Mouse (Mus musculus): ENCODE data around the gene Slc38a6. TPM values are rescaled to one million over a fixed set of nuclear protein-coding genes. Genes with fewer than 3 reads are reported as not detected.

The Slc38a6 gene
- 11.0 and 20.7 TPM in 2 replicates for polyA plus RNA-seq (2014; fragmentation: Nextera tagmentation; extraction: Ambion mirVana)

GRCm38 (mm10) chr12:73286287-73287092 is at the start of gene Slc38a6, which contains the start of gene Trmt5:
TSS of gene Slc38a6 (plus strand) at chr12:73286779.
TSS of gene Trmt5 (minus strand) at chr12:73286710.
- 1% methylated on average over 53 of the region's 53 CpGs for WGBS
- Histone ChIP-seq H3K4me1 (ENCODE audit: control insufficient read depth, insufficient read depth, low read length) (peaks cover 5% of the 10 kb centered on the region; the same call in 1 of the 2 replicates), H3K9ac (replicated peaks; ENCODE audit: low read depth, low read length) (peak within 1 kb of the TSS; percentile 76), H3K27ac (ENCODE audit: low read depth, low read length) (peak within 1 kb of the TSS; percentile 79), H3K9me3 (ENCODE audit: control insufficient read depth, low read length) (no peaks in the 10 kb centered on the region), H3K36me3 (ENCODE audit: control insufficient read depth, insufficient read depth, low read length) (peaks cover 5% of the 10 kb centered on the region), H3K27me3 (ENCODE audit: control insufficient read depth, insufficient read depth, low read length) (no peaks in the 10 kb centered on the region), H3K4me3 (ENCODE audit: low read depth, low read length) (peak within 1 kb of the TSS; percentile 70), H3K4me2 (ENCODE audit: low read depth, low read length) (peak within 1 kb of the TSS; percentile 66)
- ATAC-seq (ENCODE audit: low read depth), result peak; percentile 98

DNA sequence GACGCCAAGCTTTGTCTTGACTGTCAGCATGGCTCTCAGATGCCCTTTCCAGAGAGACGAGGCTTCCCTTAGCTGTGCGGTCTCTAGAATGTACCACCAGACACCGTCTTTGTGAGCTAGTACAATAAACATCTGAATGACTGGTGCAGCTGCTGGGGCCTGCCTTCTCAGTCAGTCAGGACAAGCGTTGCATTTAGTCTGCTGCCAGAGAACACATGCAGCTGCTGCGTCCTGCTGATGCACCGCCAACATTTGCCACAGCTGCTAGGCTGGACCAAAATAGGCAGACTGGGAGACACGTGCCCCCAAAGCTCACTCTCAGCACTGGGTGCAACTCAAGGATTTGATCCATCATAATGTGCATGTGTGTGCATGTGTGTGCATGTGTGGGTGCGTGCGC is 44.6 kb upstream of the Slc38a6 start:
- H3K27ac ChIP-seq (ENCODE audit: low read depth, low read length), result no peak overlapping the region; the same call in 1 of the 2 replicates
- no peak overlapping the region for H3K9ac ChIP-seq (replicated peaks; ENCODE audit: low read depth, low read length)
- 32% methylated on average over 10 of the region's 10 CpGs for WGBS
- no peaks in the 10 kb centered on the region for H3K36me3 ChIP-seq (ENCODE audit: control insufficient read depth, insufficient read depth, low read length)
- H3K4me1 ChIP-seq (ENCODE audit: control insufficient read depth, insufficient read depth, low read length), result peaks cover 4% of the 10 kb centered on the region; the same call in 1 of the 2 replicates
- no peaks in the 10 kb centered on the region for H3K27me3 ChIP-seq (ENCODE audit: control insufficient read depth, insufficient read depth, low read length)
- H3K9me3 ChIP-seq (ENCODE audit: control insufficient read depth, low read length), result no peaks in the 10 kb centered on the region
- no peak overlapping the region for H3K4me3 ChIP-seq (ENCODE audit: low read depth, low read length)
- ATAC-seq (ENCODE audit: low read depth), result peak; percentile 75
- H3K4me2 ChIP-seq (ENCODE audit: low read depth, low read length), result no peak overlapping the region

DNA sequence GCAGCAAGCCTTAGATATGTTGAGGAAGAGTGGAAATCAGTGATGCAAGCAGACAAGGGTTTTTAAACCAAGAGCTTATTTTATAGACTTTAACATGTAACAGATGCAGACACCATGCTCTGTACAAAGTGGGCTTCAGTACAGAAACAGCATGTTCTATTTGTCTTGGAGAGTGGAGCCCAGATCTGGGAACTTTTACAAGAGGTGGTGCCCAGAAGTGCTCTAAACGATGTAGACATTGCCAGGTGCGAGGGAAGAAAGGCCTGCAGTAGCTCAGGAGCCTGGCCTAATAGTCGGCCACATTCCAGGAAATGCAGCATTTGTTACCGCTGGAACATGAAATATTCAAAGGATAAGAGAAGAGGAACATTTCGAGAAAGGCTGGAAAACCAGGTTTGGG is 40.9 kb upstream of the Slc38a6 start:
- Histone ChIP-seq H3K4me3 (ENCODE audit: low read depth, low read length) (no peak overlapping the region), H3K36me3 (ENCODE audit: control insufficient read depth, insufficient read depth, low read length) (no peaks in the 10 kb centered on the region), H3K27me3 (ENCODE audit: control insufficient read depth, insufficient read depth, low read length) (no peaks in the 10 kb centered on the region), H3K4me1 (ENCODE audit: control insufficient read depth, insufficient read depth, low read length) (peaks cover 4% of the 10 kb centered on the region; the same call in 1 of the 2 replicates), H3K9me3 (ENCODE audit: control insufficient read depth, low read length) (no peaks in the 10 kb centered on the region), H3K4me2 (ENCODE audit: low read depth, low read length) (no peak overlapping the region), H3K27ac (ENCODE audit: low read depth, low read length) (no peak overlapping the region), H3K9ac (replicated peaks; ENCODE audit: low read depth, low read length) (no peak overlapping the region)
- ATAC-seq (ENCODE audit: low read depth), result no peak
- WGBS, result 82% methylated on average over 5 of the region's 5 CpGs

GRCm38 (mm10) chr12:73255006-73255405 is 31.6 kb upstream of the Slc38a6 start:
- no peaks in the 10 kb centered on the region for H3K27me3 ChIP-seq (ENCODE audit: control insufficient read depth, insufficient read depth, low read length)
- WGBS, result 63% methylated on average over 2 of the region's 2 CpGs
- H3K9me3 ChIP-seq (ENCODE audit: control insufficient read depth, low read length), result no peaks in the 10 kb centered on the region
- H3K4me2 ChIP-seq (ENCODE audit: low read depth, low read length), result no peak overlapping the region
- H3K36me3 ChIP-seq (ENCODE audit: control insufficient read depth, insufficient read depth, low read length), result no peaks in the 10 kb centered on the region
- no peak for ATAC-seq (ENCODE audit: low read depth)
- H3K27ac ChIP-seq (ENCODE audit: low read depth, low read length), result no peak overlapping the region
- no peak overlapping the region for H3K9ac ChIP-seq (replicated peaks; ENCODE audit: low read depth, low read length)
- no peak overlapping the region for H3K4me3 ChIP-seq (ENCODE audit: low read depth, low read length)
- no peaks in the 10 kb centered on the region for H3K4me1 ChIP-seq (ENCODE audit: control insufficient read depth, insufficient read depth, low read length)

GRCm38 (mm10) chr12:73259269-73259668 is 27.3 kb upstream of the Slc38a6 start:
- Histone ChIP-seq H3K36me3 (ENCODE audit: control insufficient read depth, insufficient read depth, low read length) (no peaks in the 10 kb centered on the region), H3K27ac (ENCODE audit: low read depth, low read length) (no peak overlapping the region), H3K9ac (replicated peaks; ENCODE audit: low read depth, low read length) (no peak overlapping the region), H3K4me2 (ENCODE audit: low read depth, low read length) (no peak overlapping the region), H3K27me3 (ENCODE audit: control insufficient read depth, insufficient read depth, low read length) (no peaks in the 10 kb centered on the region), H3K9me3 (ENCODE audit: control insufficient read depth, low read length) (no peaks in the 10 kb centered on the region), H3K4me1 (ENCODE audit: control insufficient read depth, insufficient read depth, low read length) (no peaks in the 10 kb centered on the region), H3K4me3 (ENCODE audit: low read depth, low read length) (no peak overlapping the region)
- 97% methylated on average over 6 of the region's 6 CpGs for WGBS
- no peak for ATAC-seq (ENCODE audit: low read depth)

DNA sequence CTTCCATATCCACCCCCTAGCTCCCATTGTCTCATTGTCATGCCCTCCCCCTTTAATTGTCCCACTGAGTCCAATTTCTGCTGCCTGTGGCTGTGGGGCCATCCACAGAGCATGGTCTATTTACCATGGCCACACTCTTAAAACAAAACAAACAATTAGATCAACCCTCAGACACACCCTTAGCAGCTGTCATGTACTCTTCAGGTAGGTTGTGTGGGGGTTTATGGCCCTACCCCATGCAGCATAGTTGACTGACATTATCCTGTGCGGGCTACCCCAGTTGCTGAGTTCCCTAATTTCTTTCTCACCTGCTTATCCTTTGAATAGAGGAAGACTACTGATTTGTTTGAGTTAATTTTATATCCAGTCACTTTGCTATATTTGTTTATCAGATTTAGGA is 26.2 kb upstream of the Slc38a6 start:
- 92% methylated on average over 1 of the region's 1 CpGs for WGBS
- no peak for ATAC-seq (ENCODE audit: low read depth)
- Histone ChIP-seq H3K9me3 (ENCODE audit: control insufficient read depth, low read length) (no peaks in the 10 kb centered on the region), H3K4me2 (ENCODE audit: low read depth, low read length) (no peak overlapping the region), H3K4me1 (ENCODE audit: control insufficient read depth, insufficient read depth, low read length) (no peaks in the 10 kb centered on the region), H3K4me3 (ENCODE audit: low read depth, low read length) (no peak overlapping the region), H3K27ac (ENCODE audit: low read depth, low read length) (no peak overlapping the region), H3K9ac (replicated peaks; ENCODE audit: low read depth, low read length) (no peak overlapping the region), H3K27me3 (ENCODE audit: control insufficient read depth, insufficient read depth, low read length) (no peaks in the 10 kb centered on the region), H3K36me3 (ENCODE audit: control insufficient read depth, insufficient read depth, low read length) (no peaks in the 10 kb centered on the region)

- H3K9me3 ChIP-seq (ENCODE audit: control insufficient read depth, low read length), result no peaks in the 10 kb centered on the region
- H3K27ac ChIP-seq (ENCODE audit: low read depth, low read length), result no peak overlapping the region
- no peaks in the 10 kb centered on the region for H3K4me1 ChIP-seq (ENCODE audit: control insufficient read depth, insufficient read depth, low read length)
- H3K27me3 ChIP-seq (ENCODE audit: control insufficient read depth, insufficient read depth, low read length), result no peaks in the 10 kb centered on the region
- WGBS, result 80% methylated on average over 3 of the region's 3 CpGs
- H3K4me2 ChIP-seq (ENCODE audit: low read depth, low read length), result no peak overlapping the region
- H3K36me3 ChIP-seq (ENCODE audit: control insufficient read depth, insufficient read depth, low read length), result no peaks in the 10 kb centered on the region
- ATAC-seq (ENCODE audit: low read depth), result no peak
- H3K4me3 ChIP-seq (ENCODE audit: low read depth, low read length), result no peak overlapping the region
- no peak overlapping the region for H3K9ac ChIP-seq (replicated peaks; ENCODE audit: low read depth, low read length)
Observed at GRCm38 (mm10) chr12:73265381-73265978, 21.1 kb upstream of the Slc38a6 start.

DNA sequence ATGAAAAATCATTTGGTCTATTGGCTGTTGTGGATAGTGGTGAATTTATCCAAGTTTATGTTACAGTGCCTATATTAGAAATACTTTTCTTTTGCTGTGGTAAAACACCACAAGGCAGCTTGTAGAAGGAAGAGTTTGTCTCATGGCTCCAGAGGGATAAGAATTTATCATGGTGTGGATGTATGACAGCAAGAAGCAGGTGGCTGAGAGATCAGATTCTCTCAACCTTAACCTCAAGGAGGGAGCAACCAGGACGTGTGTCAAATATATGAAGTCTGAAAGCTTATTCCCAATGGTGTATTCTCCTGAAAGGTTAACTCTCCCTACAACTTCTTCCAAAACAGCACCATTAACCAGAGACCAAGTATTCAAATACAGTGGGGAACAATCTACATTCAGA is 20.0 kb upstream of the Slc38a6 start:
- no peaks in the 10 kb centered on the region for H3K27me3 ChIP-seq (ENCODE audit: control insufficient read depth, insufficient read depth, low read length)
- H3K9me3 ChIP-seq (ENCODE audit: control insufficient read depth, low read length), result no peaks in the 10 kb centered on the region
- no peaks in the 10 kb centered on the region for H3K36me3 ChIP-seq (ENCODE audit: control insufficient read depth, insufficient read depth, low read length)
- no peak overlapping the region for H3K4me3 ChIP-seq (ENCODE audit: low read depth, low read length)
- no peaks in the 10 kb centered on the region for H3K4me1 ChIP-seq (ENCODE audit: control insufficient read depth, insufficient read depth, low read length)
- no peak overlapping the region for H3K4me2 ChIP-seq (ENCODE audit: low read depth, low read length)
- WGBS, result 79% methylated on average over 1 of the region's 1 CpGs
- no peak for ATAC-seq (ENCODE audit: low read depth)
- no peak overlapping the region for H3K27ac ChIP-seq (ENCODE audit: low read depth, low read length)
- H3K9ac ChIP-seq (replicated peaks; ENCODE audit: low read depth, low read length), result no peak overlapping the region

DNA sequence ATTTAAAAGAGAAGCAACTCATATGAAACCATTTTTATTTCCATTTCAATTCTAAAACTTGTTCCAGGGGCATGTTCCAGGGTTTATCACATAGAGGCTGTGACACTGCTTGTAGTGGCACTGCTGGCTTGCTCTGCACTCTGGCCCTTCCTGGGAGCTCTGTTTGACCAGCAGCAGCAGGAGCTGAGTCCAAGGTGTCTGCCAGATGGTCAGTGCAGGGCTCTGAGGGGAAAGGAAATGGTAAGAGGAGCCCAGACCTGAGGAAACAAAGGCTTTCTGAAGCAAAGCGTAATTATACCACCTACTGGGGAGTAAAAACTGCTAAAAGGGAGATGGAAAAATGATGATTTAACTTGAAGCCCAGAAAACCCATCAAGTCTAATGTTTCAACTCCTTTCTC is 18.1 kb upstream of the Slc38a6 start:
- no peak overlapping the region for H3K27ac ChIP-seq (ENCODE audit: low read depth, low read length)
- WGBS, result 79% methylated on average over 1 of the region's 1 CpGs
- H3K4me1 ChIP-seq (ENCODE audit: control insufficient read depth, insufficient read depth, low read length), result no peaks in the 10 kb centered on the region
- H3K9ac ChIP-seq (replicated peaks; ENCODE audit: low read depth, low read length), result no peak overlapping the region
- no peaks in the 10 kb centered on the region for H3K36me3 ChIP-seq (ENCODE audit: control insufficient read depth, insufficient read depth, low read length)
- no peaks in the 10 kb centered on the region for H3K27me3 ChIP-seq (ENCODE audit: control insufficient read depth, insufficient read depth, low read length)
- H3K4me2 ChIP-seq (ENCODE audit: low read depth, low read length), result no peak overlapping the region
- H3K9me3 ChIP-seq (ENCODE audit: control insufficient read depth, low read length), result no peaks in the 10 kb centered on the region
- H3K4me3 ChIP-seq (ENCODE audit: low read depth, low read length), result no peak overlapping the region
- no peak for ATAC-seq (ENCODE audit: low read depth)
